Mouse (Mus musculus) ES-Bruce4 (cell line): ENCODE results near the gene Rad9a. TPM values are rescaled to one million over a fixed set of nuclear protein-coding genes. Genes with fewer than 3 reads are reported as not detected.

Source experiments
- H3K27ac ChIP-seq: 2 replicates; pipeline ENCODE4 v1.5.1; 2012; ENCODE audit warnings: low read length, inconsistent platforms; ENCODE audit not compliant: insufficient read depth
- H3K27me3 ChIP-seq: 2 replicates; pipeline ENCODE4 v1.6.1; 2012; ENCODE audit warnings: mild to moderate bottlenecking, low read length, inconsistent platforms; ENCODE audit not compliant: control insufficient read depth, poor library complexity, insufficient read depth, severe bottlenecking
- H3K36me3 ChIP-seq: 2 replicates; pipeline ENCODE4 v1.6.1; 2012; ENCODE audit warnings: inconsistent platforms, mild to moderate bottlenecking, low read length, moderate library complexity; ENCODE audit not compliant: control insufficient read depth, poor library complexity, insufficient read depth, severe bottlenecking
- H3K4me1 ChIP-seq: one replicate; pipeline ENCODE4 v1.8.1; 2011; ENCODE audit warnings: low read length; ENCODE audit not compliant: control insufficient read depth, insufficient read depth
- H3K4me3 ChIP-seq: 2 replicates; pipeline ENCODE4 v1.5.1; 2011; ENCODE audit warnings: low read depth, mild to moderate bottlenecking, low read length
- H3K9ac ChIP-seq: 2 replicates; pipeline ENCODE4 v1.6.1; 2012; ENCODE audit warnings: low read depth, mild to moderate bottlenecking, inconsistent platforms; ENCODE audit not compliant: poor library complexity, severe bottlenecking
- H3K9me3 ChIP-seq: replicated peaks from 2 replicates; pipeline ENCODE4 v1.6.1; 2012; ENCODE audit warnings: mild to moderate bottlenecking, low read length, inconsistent platforms; ENCODE audit not compliant: control insufficient read depth, poor library complexity, insufficient read depth, severe bottlenecking
- CTCF ChIP-seq: IDR thresholded peaks from one replicate; pipeline ENCODE4 v1.8.1; 2011; ENCODE audit warnings: low read depth, low read length
- EP300 ChIP-seq: IDR thresholded peaks from 2 replicates; pipeline ENCODE4 v1.6.1; 2011; ENCODE audit warnings: low read depth, low read length; ENCODE audit not compliant: insufficient read depth
- POLR2A ChIP-seq: IDR thresholded peaks from one replicate; pipeline ENCODE4 v1.8.1; 2011; ENCODE audit warnings: low read length; ENCODE audit not compliant: insufficient read depth
- polyA plus RNA-seq: library from polyadenylated mRNA; stranded (reverse); fragments of >200 nt; gene quantifications from 2 replicates; pipeline ENCODE4 v1.2.4, GENCODE M21; 2011; ENCODE audit warnings: low read depth; ENCODE audit not compliant: missing spikeins, insufficient read depth, insufficient read length

Gene Rad9a
- polyA plus RNA-seq, 1 experiment, result 42.3 TPM

- H3K4me3 ChIP-seq, result peak overlapping the region; percentile 87
- peak overlapping the region; percentile 78 for H3K9ac ChIP-seq
- no peaks in the 10 kb centered on the region for H3K9me3 ChIP-seq
- TF ChIP-seq CTCF (no peak), POLR2A (no peak), EP300 (no peak)
- H3K4me1 ChIP-seq, result peaks cover 2% of the 10 kb centered on the region
- H3K36me3 ChIP-seq, result 0 out of 2 replicates have a peak, but pooled peaks cover 2% of the 10 kb centered on the region
- H3K27ac ChIP-seq, result no peak overlapping the region
- no peaks in the 10 kb centered on the region for H3K27me3 ChIP-seq
Measured at GRCm38 (mm10) chr19:4149283-4149682, 52.2 kb downstream of the Rad9a start.

- H3K9ac ChIP-seq, result peak overlapping the region; percentile 78
- peak overlapping the region; percentile 87 for H3K4me3 ChIP-seq
- no peak overlapping the region for H3K27ac ChIP-seq
- no peaks in the 10 kb centered on the region for H3K27me3 ChIP-seq
- H3K9me3 ChIP-seq, result no peaks in the 10 kb centered on the region
- TF ChIP-seq POLR2A (no peak), CTCF (no peak), EP300 (no peak)
- H3K4me1 ChIP-seq, result peaks cover 2% of the 10 kb centered on the region
- H3K36me3 ChIP-seq, result 0 out of 2 replicates have a peak, but pooled peaks cover 2% of the 10 kb centered on the region
Measured at GRCm38 (mm10) chr19:4148819-4149218, 52.6 kb downstream of the Rad9a start.

GRCm38 (mm10) chr19:4148491-4148806, 53.0 kb downstream of the Rad9a start, which contains the start of gene Coro1b:
TSS of gene Coro1b (plus strand) at chr19:4148619.
- H3K36me3 ChIP-seq, result 0 out of 2 replicates have a peak, but pooled peaks cover 2% of the 10 kb centered on the region
- no peak within 1 kb of the TSS for H3K27ac ChIP-seq
- no peaks in the 10 kb centered on the region for H3K9me3 ChIP-seq
- H3K4me1 ChIP-seq, result peaks cover 2% of the 10 kb centered on the region
- H3K4me3 ChIP-seq, result peak within 1 kb of the TSS; percentile 87
- H3K9ac ChIP-seq, result peak within 1 kb of the TSS; percentile 78
- TF ChIP-seq EP300, result no peak
- TF ChIP-seq POLR2A, result peak; percentile 16
- H3K27me3 ChIP-seq, result no peaks in the 10 kb centered on the region

GRCm38 (mm10) chr19:4147782-4148490, 53.5 kb downstream of the Rad9a start:
- Histone ChIP-seq H3K4me3 (no peak overlapping the region), H3K27ac (no peak overlapping the region), H3K27me3 (no peaks in the 10 kb centered on the region), H3K36me3 (0 out of 2 replicates have a peak, but pooled peaks cover 2% of the 10 kb centered on the region), H3K9ac (no peak overlapping the region), H3K9me3 (no peaks in the 10 kb centered on the region), H3K4me1 (peaks cover 2% of the 10 kb centered on the region)
- no peak for TF ChIP-seq EP300
- no peak for TF ChIP-seq CTCF
- TF ChIP-seq POLR2A, result no peak

- no peak overlapping the region for H3K27ac ChIP-seq
- no peaks in the 10 kb centered on the region for H3K9me3 ChIP-seq
- no peak overlapping the region for H3K9ac ChIP-seq
- H3K4me1 ChIP-seq, result peaks cover 2% of the 10 kb centered on the region
- no peaks in the 10 kb centered on the region for H3K27me3 ChIP-seq
- no peak for TF ChIP-seq POLR2A
- no peak for TF ChIP-seq EP300
- TF ChIP-seq CTCF, result no peak
- 0 out of 2 replicates have a peak, but pooled peaks cover 2% of the 10 kb centered on the region for H3K36me3 ChIP-seq
- no peak overlapping the region for H3K4me3 ChIP-seq
Measured at GRCm38 (mm10) chr19:4147022-4147405, 54.4 kb downstream of the Rad9a start.

- H3K27ac ChIP-seq, result no peak overlapping the region
- no peaks in the 10 kb centered on the region for H3K9me3 ChIP-seq
- no peaks in the 10 kb centered on the region for H3K27me3 ChIP-seq
- TF ChIP-seq CTCF (no peak), EP300 (no peak), POLR2A (no peak)
- H3K36me3 ChIP-seq, result 0 out of 2 replicates have a peak, but pooled peaks cover 2% of the 10 kb centered on the region
- no peak overlapping the region for H3K9ac ChIP-seq
- peaks cover 2% of the 10 kb centered on the region for H3K4me1 ChIP-seq
- no peak overlapping the region for H3K4me3 ChIP-seq
Measured at GRCm38 (mm10) chr19:4146366-4147021, 55.0 kb downstream of the Rad9a start.
